Mouse (Mus musculus) heart, postnatal 0 days (tissue): ENCODE measurements around the gene Tesk2.

Experiments
- CTCF ChIP-seq: IDR thresholded peaks from 2 replicates; pipeline ENCODE4 v1.5.1; 2016; ENCODE audit warnings: antibody characterized with exemption, control low read depth, low read depth
- EP300 ChIP-seq: IDR thresholded peaks from 2 replicates; pipeline ENCODE4 v1.6.1; 2016; ENCODE audit warnings: antibody characterized with exemption, low read depth

DNA sequence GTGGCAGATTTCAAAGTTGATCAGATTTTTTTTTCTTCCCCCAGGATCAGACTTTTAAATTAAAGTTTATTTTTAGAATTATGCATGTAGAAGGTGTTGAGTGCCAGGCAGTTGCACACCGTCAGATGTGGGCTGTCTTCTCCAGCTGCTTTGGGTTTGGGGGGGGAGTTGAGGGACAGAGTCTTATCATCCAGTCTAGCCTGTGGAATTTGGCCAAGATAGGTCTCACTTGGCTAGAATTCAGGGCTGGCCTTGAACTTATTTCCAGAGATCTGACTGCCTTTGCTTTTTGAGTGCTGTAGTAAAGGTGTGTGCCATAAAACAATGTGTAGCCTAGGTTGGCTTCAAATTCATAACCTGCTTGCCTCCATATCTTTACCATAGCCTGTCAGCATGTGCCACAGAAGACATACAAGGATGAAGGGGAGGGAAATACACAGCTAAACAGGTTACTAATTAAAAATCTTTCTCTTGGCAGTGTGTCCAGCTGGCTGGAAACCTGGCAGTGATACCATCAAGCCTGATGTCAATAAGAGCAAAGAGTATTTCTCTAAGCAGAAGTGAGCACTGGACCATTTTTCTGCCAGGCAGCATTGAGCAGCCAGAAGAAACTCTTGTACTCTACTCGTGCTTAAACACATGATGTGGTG, 21.9 kb upstream of the Tesk2 start:
- TF ChIP-seq EP300 (no peak), CTCF (no peak)
